ENCODE assay signal across 16 mouse cellular contexts in genomic region chr3:81752955-81753354, GRCm38 (mm10).
"Had no signal": no experiment of that assay in that cellular context is flagged by ENCODE, and none has a peak within 500 bp of the region (broad histone marks: within the 10 kb centered on the region; RNA-seq: fewer than 3 reads in every experiment).

No protein-coding gene starts in this region.

- H3K9me3 ChIP-seq: neural tube, embryonic 13.5 days; neural tube, embryonic 15.5 days; stomach, embryonic 15.5 days had no signal

- H3K4me3 ChIP-seq: neural tube, embryonic 13.5 days; neural tube, embryonic 15.5 days; stomach, embryonic 15.5 days had no signal

- H3K9ac ChIP-seq: neural tube, embryonic 13.5 days; neural tube, embryonic 15.5 days; stomach, embryonic 15.5 days had no signal

- DNase-seq: retina, postnatal 1 day; right cerebral cortex, adult 18-20 months; right cerebral cortex, postnatal 14 days; right cerebral cortex, postnatal 25 days; right cerebral cortex, postnatal 4 days; spleen, adult 18-20 months; thymus, adult 18-20 months; thymus, adult 2 months; thymus, postnatal 14 days; thymus, postnatal 25 days; thymus, postnatal 36 days; thymus, postnatal 4 days had no signal

- H3K27me3 ChIP-seq: neural tube, embryonic 13.5 days; neural tube, embryonic 15.5 days; stomach, embryonic 15.5 days had no signal

- H3K27ac ChIP-seq: neural tube, embryonic 13.5 days; neural tube, embryonic 15.5 days; stomach, embryonic 15.5 days; stomach, postnatal 0 days had no signal

- H3K36me3 ChIP-seq: neural tube, embryonic 13.5 days; neural tube, embryonic 15.5 days; stomach, embryonic 15.5 days had no signal

- H3K4me1 ChIP-seq: neural tube, embryonic 13.5 days; neural tube, embryonic 15.5 days; stomach, embryonic 15.5 days had no signal

- H3K4me2 ChIP-seq: neural tube, embryonic 13.5 days; neural tube, embryonic 15.5 days; stomach, embryonic 15.5 days had no signal
